Mouse (Mus musculus) liver, adult 2 months (tissue): Measurements from ENCODE around the gene Marco. TPM values are rescaled to one million over a fixed set of nuclear protein-coding genes. Genes with fewer than 3 reads are reported as not detected.

ENCODE experiments used
- DNase-seq: peaks from one replicate; pipeline ENCODE4 v3.0.0-alpha.2; 2011; ENCODE audit warnings: low read depth, low spot score; ENCODE audit errors: extremely low read depth
- H3K27ac ChIP-seq: fragments of 200-500 bp; replicated peaks from 2 replicates; pipeline ENCODE4 v1.5.1; 2012; ENCODE audit warnings: low read depth, mild to moderate bottlenecking, control low read depth, inconsistent platforms, low read length; ENCODE audit not compliant: insufficient read depth
- H3K27me3 ChIP-seq: fragments of 200-500 bp; 2 replicates; pipeline ENCODE4 v1.6.1; 2012; ENCODE audit warnings: mild to moderate bottlenecking, moderate library complexity, low read length, inconsistent platforms; ENCODE audit not compliant: control insufficient read depth, insufficient read depth
- H3K36me3 ChIP-seq: fragments of 200-500 bp; 2 replicates; pipeline ENCODE4 v1.6.1; 2012; ENCODE audit warnings: low read length, inconsistent platforms; ENCODE audit not compliant: control insufficient read depth, insufficient read depth
- H3K4me1 ChIP-seq: fragments of 200-500 bp; 2 replicates; pipeline ENCODE4 v1.6.1; 2011; ENCODE audit warnings: low read length; ENCODE audit not compliant: control insufficient read depth, insufficient read depth
- H3K4me3 ChIP-seq: fragments of 200-500 bp; 2 replicates; pipeline ENCODE4 v1.5.1; 2011; ENCODE audit warnings: low read depth, mild to moderate bottlenecking, control low read depth, low read length, moderate library complexity; ENCODE audit not compliant: insufficient read depth
- H3K79me2 ChIP-seq: fragments of 200-500 bp; 2 replicates; pipeline ENCODE4 v1.6.1; 2012; ENCODE audit warnings: inconsistent platforms, mild to moderate bottlenecking, low read length, moderate library complexity; ENCODE audit not compliant: control insufficient read depth, insufficient read depth
- H3K9ac ChIP-seq: fragments of 200-500 bp; 2 replicates; pipeline ENCODE4 v1.6.1; 2012; ENCODE audit warnings: low read depth, mild to moderate bottlenecking, control low read depth, inconsistent platforms, low read length
- CTCF ChIP-seq: fragments of 200-500 bp; IDR thresholded peaks from 2 replicates; pipeline ENCODE4 v1.5.1; 2011; ENCODE audit warnings: low read depth, low read length, control low read depth
- POLR2A ChIP-seq: fragments of 200-500 bp; IDR thresholded peaks from 2 replicates; pipeline ENCODE4 v1.6.1; 2011; ENCODE audit warnings: low read length, control low read depth; ENCODE audit not compliant: insufficient read depth; ENCODE audit errors: extremely low read depth
- WGBS: fragments of 180-500 bp; shearing (Covaris S2); methylation state at CpG from one replicate; pipeline ENCODE4 v1.1.7; 2018; 5-methylcytosine and 5-hydroxymethylcytosine counted together
- polyA plus RNA-seq: library from polyadenylated mRNA; depleted of rRNA; stranded (reverse); fragments of >200 nt; gene quantifications from 2 replicates; pipeline ENCODE4 v1.2.3, GENCODE M21; 2012; rRNA removed
- total RNA-seq: library from RNA; depleted of rRNA; stranded (reverse); fragments of >200 nt; gene quantifications from 2 replicates; pipeline ENCODE4 v1.2.3, GENCODE M21; 2014; rRNA removed

The Marco gene
- total RNA-seq: 6.2 and 8.6 TPM in 2 replicates
- 0.57 and 1.4 TPM in 2 replicates for polyA plus RNA-seq

- 51% methylated on average over 1 of the region's 1 CpGs for WGBS
- no peak for DNase-seq
- no peak for TF ChIP-seq POLR2A
- no peak for TF ChIP-seq CTCF
- H3K79me2 ChIP-seq: no peaks in the 10 kb centered on the region
- H3K27me3 ChIP-seq: no peaks in the 10 kb centered on the region
- no peak within 1 kb of the TSS for H3K27ac ChIP-seq
- H3K9ac ChIP-seq: no peak within 1 kb of the TSS
- H3K36me3 ChIP-seq: no peaks in the 10 kb centered on the region
- H3K4me3 ChIP-seq: no peak within 1 kb of the TSS
- no peaks in the 10 kb centered on the region for H3K4me1 ChIP-seq
Measured at GRCm38 (mm10) chr1:120504924-120505323, at the start of gene Marco. Gene Marco (minus strand): TSS chr1:120505024.

GRCm38 (mm10) chr1:120539506-120540029 lies 34.7 kb upstream of the Marco start:
- H3K9ac ChIP-seq: no peak overlapping the region
- no peaks in the 10 kb centered on the region for H3K27me3 ChIP-seq
- no peaks in the 10 kb centered on the region for H3K79me2 ChIP-seq
- no peaks in the 10 kb centered on the region for H3K36me3 ChIP-seq
- H3K4me3 ChIP-seq: no peak overlapping the region
- no peaks in the 10 kb centered on the region for H3K4me1 ChIP-seq
- no peak for DNase-seq
- no peak for TF ChIP-seq CTCF
- TF ChIP-seq POLR2A: no peak
- H3K27ac ChIP-seq: no peak overlapping the region
- 54% methylated on average over 7 of the region's 7 CpGs for WGBS

GRCm38 (mm10) chr1:120536998-120537397 lies 32.2 kb upstream of the Marco start:
- Histone ChIP-seq H3K79me2 (no peaks in the 10 kb centered on the region), H3K36me3 (no peaks in the 10 kb centered on the region), H3K4me3 (no peak overlapping the region), H3K27ac (no peak overlapping the region), H3K9ac (no peak overlapping the region), H3K27me3 (no peaks in the 10 kb centered on the region), H3K4me1 (no peaks in the 10 kb centered on the region)
- no peak for TF ChIP-seq CTCF
- 83% methylated on average over 1 of the region's 1 CpGs for WGBS
- no peak for DNase-seq

GRCm38 (mm10) chr1:120535919-120536318 lies 31.1 kb upstream of the Marco start:
- no peak overlapping the region for H3K4me3 ChIP-seq
- H3K27ac ChIP-seq: no peak overlapping the region
- no peak for DNase-seq
- H3K36me3 ChIP-seq: no peaks in the 10 kb centered on the region
- H3K9ac ChIP-seq: no peak overlapping the region
- H3K4me1 ChIP-seq: no peaks in the 10 kb centered on the region
- WGBS: 80% methylated on average over 1 of the region's 1 CpGs
- no peak for TF ChIP-seq CTCF
- TF ChIP-seq POLR2A: no peak
- no peaks in the 10 kb centered on the region for H3K27me3 ChIP-seq
- H3K79me2 ChIP-seq: no peaks in the 10 kb centered on the region

- no peaks in the 10 kb centered on the region for H3K36me3 ChIP-seq
- no peaks in the 10 kb centered on the region for H3K4me1 ChIP-seq
- H3K9ac ChIP-seq: no peak overlapping the region
- H3K4me3 ChIP-seq: no peak overlapping the region
- no peak for DNase-seq
- no peaks in the 10 kb centered on the region for H3K27me3 ChIP-seq
- H3K27ac ChIP-seq: no peak overlapping the region
- no peaks in the 10 kb centered on the region for H3K79me2 ChIP-seq
- TF ChIP-seq POLR2A (no peak), CTCF (no peak)
- WGBS: 64% methylated on average over 6 of the region's 6 CpGs
Measured at GRCm38 (mm10) chr1:120532321-120532916, 27.6 kb upstream of the Marco start.

GRCm38 (mm10) chr1:120531770-120532169 lies 26.9 kb upstream of the Marco start:
- DNase-seq: peak; percentile 16
- TF ChIP-seq POLR2A: no peak
- no peak for TF ChIP-seq CTCF
- H3K27ac ChIP-seq: no peak overlapping the region
- H3K4me1 ChIP-seq: no peaks in the 10 kb centered on the region
- H3K79me2 ChIP-seq: no peaks in the 10 kb centered on the region
- WGBS: 43% methylated on average over 3 of the region's 3 CpGs
- no peak overlapping the region for H3K4me3 ChIP-seq
- no peaks in the 10 kb centered on the region for H3K27me3 ChIP-seq
- H3K9ac ChIP-seq: no peak overlapping the region
- no peaks in the 10 kb centered on the region for H3K36me3 ChIP-seq
